Mouse (Mus musculus) testis, postnatal 10 days (tissue): Measurements from ENCODE around the gene Pir.

Source experiments
- DNase-seq: peaks from one replicate; pipeline ENCODE4 v3.0.0; 2021; ENCODE audit warnings: low spot score

The Pir gene

DNA sequence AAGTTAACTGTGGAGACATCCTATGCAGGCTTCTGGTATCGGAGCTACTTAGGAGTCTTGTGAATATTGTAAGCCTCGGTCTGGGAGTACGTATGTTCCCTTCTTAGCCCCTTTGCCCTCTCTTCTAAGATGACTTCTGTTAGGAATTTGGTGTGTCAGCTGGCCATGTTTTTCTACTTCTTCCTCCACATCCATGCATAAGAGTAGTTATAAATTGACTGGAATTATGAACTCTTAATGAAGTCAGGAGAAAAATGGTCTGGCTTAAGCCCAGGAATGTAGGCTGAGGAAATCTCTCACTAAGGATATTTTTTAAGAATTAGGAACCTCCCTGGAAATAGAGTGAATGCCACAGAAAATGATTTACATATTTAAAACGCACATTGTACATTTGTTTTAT lies 69.4 kb downstream of the Pir start:
- DNase-seq, result no peak

DNA sequence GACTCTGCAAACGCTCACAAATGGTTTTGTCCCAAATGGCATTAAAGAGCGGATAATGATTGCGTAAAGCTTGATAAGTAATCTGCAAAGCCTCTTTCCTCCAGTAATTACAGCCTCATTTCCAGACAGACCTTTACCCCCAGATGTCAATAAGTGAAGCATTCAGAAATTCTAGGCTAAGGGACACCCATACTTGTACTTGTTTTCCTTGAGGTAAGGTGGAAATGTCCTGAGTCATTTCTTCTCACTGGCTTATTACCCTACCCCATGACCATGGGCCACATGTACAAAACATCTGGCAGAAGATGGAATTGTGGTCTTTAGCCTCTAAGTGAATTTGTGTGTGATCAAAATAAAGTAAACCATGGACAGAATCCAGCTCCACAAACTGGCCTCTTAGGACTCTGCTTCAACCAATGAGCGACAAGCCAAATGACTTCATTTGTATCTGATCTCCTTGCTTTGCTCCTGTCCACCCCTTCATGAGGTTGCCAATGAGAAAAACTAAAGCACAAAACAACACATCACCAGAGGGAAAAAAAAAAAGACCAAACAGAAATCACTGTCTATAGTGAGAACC lies 76.3 kb downstream of the Pir start:
- DNase-seq, result no peak

DNA sequence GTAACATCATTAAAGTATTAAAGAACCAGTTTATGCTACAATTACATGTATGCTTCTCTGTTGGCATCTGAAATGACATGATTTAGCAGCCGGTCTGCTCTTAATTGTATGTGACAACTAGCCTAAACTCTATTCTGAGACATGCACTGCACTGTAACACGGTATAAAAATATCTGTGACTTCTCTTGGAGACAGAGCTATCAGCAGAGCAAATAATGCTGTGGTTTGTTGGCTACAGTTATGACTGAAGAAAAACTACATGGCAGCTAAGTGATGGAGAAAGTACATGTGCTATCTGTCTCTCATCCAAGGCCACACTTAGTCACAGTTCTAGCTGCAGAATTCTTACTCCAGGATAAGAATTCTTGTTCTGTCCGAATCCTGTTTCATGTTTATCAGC lies 79.8 kb downstream of the Pir start:
- DNase-seq, result no peak

DNA sequence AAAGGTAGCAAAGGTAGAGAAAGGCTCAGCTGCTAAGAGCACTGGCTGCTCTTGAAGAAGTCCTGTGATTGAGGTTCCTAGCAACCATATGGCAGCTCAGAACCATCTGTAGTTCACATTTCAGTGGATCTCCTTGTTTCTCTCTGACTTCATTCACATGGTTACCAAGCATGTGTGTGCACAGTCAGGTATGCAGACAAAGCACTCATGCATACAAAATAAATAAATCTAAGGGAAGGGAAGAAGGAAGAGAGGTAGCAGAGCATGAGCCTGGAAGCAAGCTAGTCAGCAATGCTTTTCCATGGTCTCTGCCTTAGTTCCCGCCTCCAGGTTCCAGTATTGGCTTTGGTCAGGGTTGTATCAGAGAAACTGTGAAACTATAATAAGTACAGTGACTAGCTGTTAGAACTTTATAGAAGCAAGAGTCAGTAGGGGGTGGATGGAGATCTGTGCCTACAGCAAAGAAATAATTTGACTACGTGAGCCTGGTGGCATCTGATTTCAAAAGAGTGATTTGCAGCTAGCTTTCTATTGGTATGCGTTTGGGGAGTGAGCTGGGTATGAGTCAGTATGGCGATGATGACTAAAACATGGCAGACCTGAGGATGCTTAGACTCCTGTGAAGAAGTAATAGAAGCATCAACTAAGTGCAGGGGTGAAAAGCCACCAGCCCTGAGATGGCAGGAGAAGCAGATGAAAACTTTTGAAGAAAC lies 96.1 kb downstream of the Pir start:
- DNase-seq, result no peak

DNA sequence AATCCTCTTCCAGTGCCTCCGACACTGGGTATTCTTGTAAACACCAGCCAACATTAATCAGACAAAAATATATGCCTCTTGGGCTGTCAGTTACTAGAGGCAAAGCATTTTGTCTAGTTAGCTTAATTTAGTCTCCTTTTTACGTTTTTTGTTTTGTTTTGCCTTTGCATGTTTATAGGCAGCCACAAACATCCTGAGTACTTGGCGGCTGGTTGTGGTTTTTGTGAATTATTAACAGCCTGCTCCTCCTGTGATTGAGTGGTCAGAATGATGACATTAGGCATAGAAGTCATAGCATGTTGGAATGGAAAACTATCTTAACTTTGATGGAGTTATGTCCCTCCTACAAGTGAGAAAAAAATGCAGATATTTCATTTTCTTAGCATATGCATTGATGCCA lies 101.4 kb downstream of the Pir start:
- DNase-seq, result no peak

DNA sequence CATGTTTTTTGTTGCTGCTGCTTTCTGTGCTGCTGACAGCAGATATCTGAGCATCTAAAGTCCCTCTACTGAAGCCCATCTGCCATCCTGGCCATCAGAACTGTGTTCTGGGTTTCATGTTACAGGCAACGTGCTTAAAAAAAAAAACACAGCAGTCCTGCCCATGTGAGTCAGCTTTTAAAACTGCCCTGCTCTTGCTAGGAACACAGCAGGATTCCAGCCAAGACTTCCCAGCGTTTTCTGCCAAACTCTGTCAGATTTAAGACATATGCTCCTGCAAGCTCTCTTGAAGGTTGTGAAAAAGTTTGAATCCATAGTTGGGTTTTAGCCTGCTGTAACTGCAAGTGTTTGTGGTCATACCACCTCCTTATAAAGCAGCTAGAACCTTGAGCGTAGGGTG lies 103.9 kb downstream of the Pir start, which contains the start of gene Vegfd:
TSS of gene Vegfd (plus strand) at position 298 of the 400 bp plus-strand sequence.
- DNase-seq, result peak; percentile 34

DNA sequence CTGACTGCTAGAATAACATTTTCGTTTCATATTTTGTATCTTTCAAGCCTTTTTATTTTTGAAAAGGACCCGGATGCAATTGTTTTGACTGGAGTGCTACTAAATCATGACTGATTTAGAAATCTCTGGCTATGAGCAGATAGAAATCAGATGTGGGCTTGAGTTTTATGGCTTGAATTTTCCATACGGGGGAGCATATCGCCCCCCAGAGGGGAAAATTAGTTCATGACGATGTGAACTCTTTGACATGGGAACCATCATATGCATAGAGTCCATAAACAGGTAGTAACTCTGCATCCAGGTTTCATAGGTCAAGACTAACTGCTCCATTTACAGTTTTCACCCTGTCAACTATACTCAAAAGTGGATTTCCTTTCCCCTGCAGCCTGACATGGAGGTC lies 105.4 kb downstream of the Pir start:
- no peak for DNase-seq

DNA sequence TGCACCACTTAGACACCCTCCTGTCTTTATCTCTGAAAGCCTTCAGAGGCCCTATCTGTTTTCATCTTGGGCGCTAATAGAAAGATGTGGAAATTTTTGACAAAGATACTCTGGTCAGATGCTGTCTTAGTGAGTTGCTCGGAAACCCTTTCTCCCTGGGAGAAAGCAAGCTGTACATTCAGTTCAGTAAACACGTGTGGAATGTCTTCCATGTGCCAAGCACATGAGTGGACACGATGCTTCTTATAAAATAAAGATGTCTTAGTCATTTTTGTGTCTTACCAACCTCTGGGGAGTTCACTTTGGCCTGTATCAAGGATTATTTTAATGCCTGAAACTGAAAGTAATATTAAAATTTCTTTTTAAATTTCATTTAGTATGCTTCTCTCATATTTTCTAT lies 110.5 kb downstream of the Pir start:
- no peak for DNase-seq

DNA sequence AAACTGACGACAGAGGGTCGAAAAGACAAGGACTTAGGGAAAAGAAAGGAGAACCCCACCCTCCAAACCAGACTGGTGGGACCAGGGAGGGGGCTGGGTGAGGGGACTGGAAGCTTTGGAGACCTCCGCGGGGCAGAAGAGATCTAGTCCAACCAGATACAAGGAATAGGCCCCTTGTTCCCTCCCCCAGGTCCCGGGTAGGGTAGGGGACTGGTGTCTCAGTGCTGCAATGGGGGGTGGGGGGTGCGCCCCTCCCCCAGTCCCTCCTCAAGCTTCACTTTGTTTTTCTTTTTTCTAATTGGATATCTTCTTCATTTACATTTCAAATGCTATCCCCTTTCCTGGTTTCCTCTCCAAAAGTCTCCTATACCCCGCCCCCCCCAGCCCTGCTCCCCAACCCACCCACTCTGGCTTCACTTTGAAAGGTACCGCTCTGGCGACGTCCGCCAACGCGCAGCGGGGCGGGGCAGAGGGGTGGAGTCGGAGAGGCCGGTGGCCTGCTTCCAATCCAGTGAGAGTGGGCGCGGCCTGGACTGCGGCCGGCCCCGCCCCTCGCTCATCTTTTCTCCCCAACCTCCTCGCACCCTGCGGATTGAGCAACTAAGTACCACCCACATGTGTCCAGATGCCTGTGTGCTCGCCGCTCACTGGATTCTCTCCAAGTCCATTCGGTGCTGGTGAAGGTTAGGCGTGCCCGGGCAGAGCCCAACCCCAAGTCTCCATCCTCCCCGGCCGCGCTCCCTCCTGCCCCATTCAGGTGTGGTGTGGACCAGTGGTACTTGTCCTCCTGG lies 112.6 kb downstream of the Pir start:
- peak; percentile 89 for DNase-seq

DNA sequence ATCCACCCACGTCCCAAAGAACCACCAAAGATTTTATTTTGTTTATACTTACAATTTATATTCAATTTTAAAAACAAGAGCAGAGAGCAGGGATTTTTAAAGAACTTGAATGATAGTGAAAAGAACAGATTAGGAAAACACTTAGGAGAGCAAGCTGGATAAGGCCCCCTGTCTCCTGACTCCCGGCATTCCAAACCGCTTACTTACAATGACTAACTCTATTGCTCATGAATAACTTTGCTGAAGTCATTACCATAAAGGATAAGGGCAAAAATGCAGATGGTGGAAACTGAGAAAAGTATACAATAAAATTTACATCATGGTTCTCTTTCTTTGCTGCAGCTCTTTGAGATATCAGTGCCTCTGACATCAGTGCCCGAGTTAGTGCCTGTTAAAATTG lies 124.9 kb downstream of the Pir start:
- no peak for DNase-seq

DNA sequence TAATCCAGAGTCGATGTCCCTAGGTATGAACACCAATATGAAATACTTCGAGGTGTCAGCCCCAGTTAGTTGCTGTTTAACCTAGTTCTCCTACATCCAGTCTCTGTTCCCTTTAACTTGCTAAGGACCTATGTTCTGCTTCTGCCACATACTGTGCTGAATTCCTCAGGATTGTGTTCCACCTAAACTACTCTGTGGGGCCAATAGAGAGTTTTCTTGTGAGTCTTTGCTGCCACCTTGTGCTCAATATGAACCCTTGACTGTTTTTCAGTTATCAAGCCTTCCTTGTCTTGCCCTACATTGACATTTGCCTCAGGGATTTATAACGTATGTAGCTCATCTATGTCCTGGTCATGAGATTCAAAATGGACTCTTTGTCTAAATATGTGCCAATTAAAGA lies 129.3 kb downstream of the Pir start:
- DNase-seq, result no peak

DNA sequence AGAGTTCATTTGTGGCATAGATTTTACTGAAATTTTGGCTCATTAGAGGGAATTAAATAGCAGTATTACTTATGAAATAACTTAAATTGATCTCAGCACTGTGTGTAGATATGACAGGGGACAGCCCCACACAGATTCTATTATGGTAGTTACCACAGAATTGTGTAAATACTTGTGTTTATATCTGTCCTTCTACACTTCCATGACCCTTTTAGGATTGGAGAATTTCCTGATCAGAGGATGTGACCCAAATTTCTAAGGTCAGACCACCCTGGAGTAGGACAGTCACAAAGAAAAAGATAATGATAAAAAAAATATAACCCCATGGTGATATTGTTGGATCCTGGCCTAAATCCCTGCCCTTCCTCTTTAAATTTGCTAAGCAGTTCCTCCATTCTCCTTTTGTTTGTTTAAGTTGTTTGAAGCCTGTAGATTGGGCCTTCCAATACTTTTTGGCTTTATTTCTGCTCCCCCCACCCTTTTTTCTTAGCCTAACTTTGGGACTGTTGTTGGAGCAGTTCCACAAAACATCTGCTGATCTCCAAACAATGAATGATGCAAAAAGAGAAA lies 136.0 kb downstream of the Pir start:
- DNase-seq, result no peak

DNA sequence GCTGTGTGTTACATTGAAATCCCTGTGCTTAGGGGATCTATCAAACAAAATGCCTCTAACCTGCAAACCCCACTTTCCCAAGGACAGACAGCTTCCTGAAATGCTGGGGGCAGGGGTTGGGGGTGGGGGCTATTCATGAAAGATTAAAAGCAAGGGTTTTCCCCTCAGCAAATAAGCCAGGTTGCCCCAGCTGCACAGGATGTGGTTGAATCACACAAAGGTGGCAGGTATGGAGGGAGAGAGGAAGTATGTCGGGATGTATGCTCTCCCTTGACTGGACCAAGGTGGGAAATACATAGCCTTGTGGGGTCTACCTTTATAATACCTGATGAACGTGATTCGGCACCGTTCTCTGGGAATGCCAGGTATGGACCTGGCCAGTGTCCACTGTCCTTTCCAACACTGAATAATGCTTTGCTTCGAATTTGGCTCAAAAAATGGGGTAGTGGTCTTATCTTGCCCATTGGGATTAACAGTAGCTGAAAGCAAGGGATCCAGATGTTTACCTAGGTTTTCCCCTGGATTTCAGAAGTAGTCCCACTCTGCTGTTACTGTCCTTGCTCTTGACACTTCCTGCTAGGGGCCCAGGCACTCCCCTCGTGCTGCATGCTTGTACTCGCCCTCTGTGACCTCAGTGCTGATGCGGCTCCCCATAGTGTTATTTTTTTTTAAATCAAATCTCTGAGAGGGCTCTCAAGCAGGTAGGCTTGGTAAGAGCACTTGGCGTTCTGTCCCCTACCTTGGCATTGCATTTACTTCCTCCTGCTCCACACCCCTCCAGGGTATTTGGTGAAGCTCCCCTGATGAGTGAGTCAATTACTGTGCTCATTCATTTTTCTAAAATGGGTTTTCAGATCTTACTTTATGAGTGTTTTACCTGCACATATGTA lies 137.2 kb downstream of the Pir start:
- DNase-seq, result no peak

DNA sequence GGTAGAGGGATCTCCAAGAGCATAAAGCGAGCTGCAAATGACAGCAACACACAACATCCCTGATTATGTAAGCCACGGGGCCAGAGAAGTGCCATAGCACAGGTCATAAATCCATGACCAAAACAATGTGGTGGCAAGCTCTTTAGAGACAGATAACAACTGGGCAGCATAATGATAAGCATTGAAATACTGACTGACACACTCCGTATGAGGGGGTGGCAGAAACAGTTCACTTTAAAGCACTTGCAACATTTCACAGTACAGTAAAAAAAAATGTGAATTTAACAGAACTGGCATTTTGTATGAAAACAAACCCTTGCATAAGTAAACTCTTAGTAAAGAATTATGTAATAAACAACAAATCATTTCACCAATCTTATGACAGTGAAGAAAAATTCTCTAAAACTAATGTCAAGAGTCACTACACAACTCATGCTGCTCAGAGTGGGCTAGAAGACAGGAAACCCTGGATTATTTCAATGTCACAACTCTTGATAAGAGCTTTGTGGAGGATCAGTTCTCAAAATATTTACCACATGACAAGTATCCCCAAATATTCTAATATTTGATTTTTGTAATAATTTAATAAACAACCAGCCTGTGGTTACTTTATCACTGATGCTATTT lies 139.2 kb downstream of the Pir start:
- no peak for DNase-seq

DNA sequence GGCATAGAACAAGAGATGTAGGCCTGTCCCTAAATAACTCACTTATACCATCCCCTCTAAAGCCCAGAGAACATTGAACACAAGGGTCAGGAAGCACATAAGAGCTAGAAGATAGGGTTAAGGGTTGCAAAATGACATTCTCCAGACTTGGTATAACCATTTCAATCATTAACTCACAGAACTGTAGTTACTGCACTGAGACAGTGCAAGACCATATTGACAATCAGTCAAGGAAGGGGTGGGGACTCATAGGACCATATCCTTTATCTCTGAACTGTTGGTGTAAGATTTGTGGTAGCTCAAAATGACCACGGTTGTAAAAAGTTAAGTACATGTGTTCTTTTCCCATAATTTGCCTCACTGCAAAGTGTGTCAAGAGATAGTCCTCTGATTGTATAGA lies 141.4 kb downstream of the Pir start:
- no peak for DNase-seq

DNA sequence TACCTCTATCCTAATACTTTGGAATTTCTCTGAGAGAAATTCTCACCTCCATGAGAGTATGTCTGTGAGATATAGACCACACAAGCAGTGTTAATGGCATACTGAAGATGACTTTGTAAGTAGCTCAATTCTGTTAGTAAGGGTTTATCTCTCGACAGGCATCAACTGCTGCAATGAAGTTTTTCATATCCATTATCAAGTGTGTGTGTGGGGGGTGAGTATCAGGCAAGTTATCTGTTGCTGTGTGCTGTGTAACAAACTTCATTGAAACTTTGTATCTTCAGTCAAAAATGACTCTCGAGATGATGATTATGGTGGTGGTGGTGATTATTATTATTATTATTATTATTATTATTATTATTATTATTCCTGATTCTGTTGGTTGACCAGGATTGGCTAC lies 147.6 kb downstream of the Pir start:
- DNase-seq, result no peak

DNA sequence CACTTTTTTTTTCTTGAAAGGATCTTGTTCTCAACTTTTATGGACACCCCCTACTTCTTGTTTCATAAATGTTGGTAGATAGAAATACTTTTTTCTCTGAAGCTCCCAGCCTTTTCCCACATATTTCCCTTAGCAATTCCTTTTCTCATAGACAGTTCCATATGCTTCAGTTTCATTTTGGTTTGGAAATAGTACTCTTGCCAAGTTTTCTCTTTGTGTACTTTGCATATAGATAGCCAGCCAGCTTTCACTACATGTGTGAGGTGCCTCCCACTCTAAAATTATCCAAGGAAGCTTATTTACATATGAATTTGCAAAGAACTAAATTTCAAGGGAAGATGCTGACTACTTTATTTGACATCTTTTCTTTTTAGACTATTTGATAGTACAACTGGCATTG lies 148.8 kb downstream of the Pir start:
- no peak for DNase-seq

DNA sequence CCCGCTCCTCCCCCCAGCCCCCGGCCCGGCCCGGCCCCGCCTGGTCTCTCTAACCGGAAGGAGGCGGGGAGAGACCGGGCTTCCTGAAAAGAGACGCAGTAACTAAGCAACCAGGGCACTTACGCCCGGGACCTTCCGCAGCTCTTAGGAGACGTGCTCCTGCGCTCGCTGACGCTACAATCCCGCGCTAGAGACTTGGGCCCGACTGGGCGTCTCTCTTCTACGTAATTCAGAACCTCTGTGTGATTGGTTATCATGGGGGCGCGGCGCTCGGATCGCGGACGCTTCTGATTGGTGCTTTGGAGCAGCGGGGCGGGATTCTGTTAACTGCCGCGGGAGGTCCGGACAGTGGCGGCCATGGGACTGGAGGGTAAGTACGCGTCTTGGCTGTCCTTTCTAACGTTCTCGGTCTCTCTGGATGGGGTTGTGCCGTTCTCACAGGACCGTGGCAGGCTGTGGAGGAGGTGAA lies 150.3 kb downstream of the Pir start, which contains the start of gene Piga:
TSS of gene Piga (plus strand) at position 317 of the 469 bp plus-strand sequence.
- peak; percentile 87 for DNase-seq

DNA sequence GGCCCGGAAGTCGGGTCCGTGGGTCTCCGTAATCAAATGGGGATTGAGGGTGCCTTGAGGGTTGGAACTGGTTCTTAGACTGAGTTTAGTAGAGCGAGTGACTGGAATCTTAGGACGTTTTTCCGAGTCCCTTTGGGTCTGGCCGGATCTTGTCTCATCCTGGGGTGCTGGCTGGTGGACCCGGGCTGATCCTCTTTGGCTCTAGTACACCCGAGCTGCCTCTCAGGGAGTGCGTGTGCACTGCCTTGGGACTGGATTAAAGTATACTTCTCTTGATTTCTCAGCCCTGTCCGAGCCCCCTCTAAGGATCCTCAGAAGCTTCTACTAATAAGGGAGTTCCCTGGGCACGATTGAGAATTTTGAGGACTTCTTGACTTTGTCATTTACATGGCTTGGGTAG lies 150.8 kb downstream of the Pir start:
- DNase-seq, result no peak

DNA sequence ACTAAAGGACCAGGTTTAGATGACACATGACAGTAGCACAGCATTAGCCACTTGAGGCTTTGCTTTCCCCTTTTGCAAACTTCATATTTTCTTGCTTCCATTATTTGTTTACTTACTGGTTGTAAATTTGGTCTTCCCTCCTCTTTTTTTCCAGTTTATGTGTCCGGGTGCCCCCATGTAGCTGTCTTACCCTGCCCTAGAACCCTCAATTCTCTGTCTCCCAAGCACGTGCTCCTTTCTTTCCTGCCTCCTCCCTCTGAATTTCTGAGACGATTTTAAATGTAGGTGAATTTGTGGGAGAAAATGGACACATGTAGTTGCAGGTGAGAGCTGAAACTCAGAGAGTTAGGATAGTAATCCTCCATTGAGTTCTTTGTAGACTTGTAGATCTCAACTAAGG lies 151.3 kb downstream of the Pir start:
- DNase-seq, result no peak
